Mouse (Mus musculus): ENCODE data around the gene Bicd2.

- TF ChIP-seq POLR2A (IDR thresholded peaks at IDR 0.05; ENCODE audit: low read depth, low read length), result no peak
- TF ChIP-seq CTCF (conservative IDR thresholded peaks at IDR 0.05; ENCODE audit: insufficient read depth, insufficient read length, low read depth, low read length), result no peak
Observed at GRCm38 (mm10) chr13:49352581-49353159, 11.3 kb downstream of the Bicd2 start.
